Mouse (Mus musculus) spleen, adult 2 months (tissue): ENCODE results near the gene Podnl1.

Experiments
- CTCF ChIP-seq: fragments of 200-500 bp; IDR thresholded peaks from 2 replicates; pipeline ENCODE4 v1.5.1; 2011; ENCODE audit warnings: mild to moderate bottlenecking, inconsistent platforms; ENCODE audit not compliant: insufficient read depth, insufficient read length, insufficient replicate concordance; ENCODE audit errors: extremely low read depth
- POLR2A ChIP-seq: fragments of 200-500 bp; IDR thresholded peaks from 2 replicates; pipeline ENCODE4 v1.6.1; 2011; ENCODE audit warnings: low read depth, low read length, inconsistent platforms

DNA sequence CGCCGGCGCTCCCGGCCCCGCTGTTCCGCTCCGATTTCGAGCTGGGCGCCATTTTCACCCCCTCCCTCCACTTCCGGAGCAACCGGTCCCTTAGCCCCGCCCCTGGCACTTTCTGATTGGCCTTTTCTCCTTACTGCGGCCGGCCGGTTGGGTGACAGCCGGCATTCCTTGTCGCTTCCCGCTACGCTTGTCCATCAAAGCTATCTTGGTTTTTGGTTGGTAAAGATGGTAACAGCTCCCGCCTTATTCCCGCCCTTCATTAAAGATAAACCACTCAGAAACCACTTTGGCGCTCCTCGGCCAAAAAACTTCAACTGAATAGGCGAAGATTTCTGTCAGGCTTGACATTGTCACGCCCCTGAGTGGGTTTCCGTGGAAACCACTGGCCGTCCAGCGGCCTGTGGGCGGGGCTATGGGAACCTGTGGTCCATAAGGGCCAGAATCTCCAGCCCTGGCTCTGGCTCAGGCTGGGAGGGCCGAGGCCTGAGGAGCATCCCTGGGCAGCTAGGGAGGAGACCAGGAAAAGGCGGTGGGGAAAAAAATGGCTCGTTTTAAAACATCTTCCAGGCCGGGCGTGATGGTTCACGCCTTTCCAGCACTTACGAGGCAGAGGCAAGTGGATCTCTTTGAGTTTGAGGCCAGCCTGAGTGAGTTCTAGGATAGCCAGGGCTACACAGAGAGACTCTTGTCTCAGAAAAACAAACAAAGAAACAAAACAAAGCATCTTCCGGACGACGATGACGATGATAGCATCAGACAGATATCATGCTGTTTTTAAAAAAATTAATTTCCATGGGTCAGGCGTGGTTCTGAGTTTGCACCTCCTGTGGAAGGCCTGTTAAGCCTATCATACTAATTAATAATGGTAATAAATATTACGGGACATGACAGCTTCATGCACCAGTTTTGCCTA is 20.8 kb upstream of the Podnl1 start, which contains the start of gene Dcaf15:
- TF ChIP-seq POLR2A (no peak), CTCF (no peak)
